Mouse (Mus musculus): Measurements from ENCODE around the gene Erp27.

The Erp27 gene

DNA sequence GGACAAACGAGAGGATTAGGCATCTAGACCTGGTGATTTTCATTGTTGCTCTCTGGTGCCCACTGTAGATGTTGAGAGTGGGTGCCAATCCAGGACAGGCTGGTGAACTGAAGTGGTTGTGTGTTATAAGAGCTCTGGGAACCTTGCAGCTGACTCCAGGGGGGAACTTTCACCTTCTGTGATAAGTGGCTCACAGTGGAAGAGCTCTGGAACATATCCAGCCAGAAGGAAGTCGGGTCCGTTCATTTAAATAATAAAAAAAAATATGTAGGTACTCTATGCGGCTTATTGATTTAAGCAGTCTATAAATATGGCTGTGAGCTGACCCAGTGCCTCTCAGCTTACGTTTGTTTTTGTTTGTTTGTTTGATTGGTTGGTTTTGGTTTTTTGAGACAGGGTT, at the start of gene Erp27:
Erp27 (minus strand) TSS at position 101 of the 400 bp plus-strand sequence.
- no peak for DNase-seq (ENCODE audit: inconsistent age in 2 of 2, low spot score in 1 of 2)

DNA sequence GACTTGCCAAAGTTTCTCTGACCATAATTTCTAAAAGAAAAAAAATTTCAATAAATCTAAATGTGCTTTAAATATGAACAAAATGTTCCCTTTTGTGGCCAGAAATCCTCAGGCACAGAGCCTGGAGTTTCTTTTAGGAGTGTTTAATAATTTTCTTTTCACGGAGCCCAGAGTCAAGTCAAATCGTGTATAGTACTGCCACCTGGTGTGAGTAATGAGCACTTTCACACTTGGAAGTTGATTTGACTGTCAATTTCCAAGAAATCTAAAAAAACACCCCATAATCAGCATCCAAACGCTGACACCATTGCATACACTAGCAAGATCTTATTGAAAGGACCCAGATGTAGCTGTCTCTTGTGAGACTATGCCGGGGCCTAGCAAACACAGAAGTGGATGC, 46.9 kb upstream of the Erp27 start:
- peak in 1 of 2 experiments; percentile 55 for DNase-seq (ENCODE audit: inconsistent age in 2 of 2, low spot score in 1 of 2)

DNA sequence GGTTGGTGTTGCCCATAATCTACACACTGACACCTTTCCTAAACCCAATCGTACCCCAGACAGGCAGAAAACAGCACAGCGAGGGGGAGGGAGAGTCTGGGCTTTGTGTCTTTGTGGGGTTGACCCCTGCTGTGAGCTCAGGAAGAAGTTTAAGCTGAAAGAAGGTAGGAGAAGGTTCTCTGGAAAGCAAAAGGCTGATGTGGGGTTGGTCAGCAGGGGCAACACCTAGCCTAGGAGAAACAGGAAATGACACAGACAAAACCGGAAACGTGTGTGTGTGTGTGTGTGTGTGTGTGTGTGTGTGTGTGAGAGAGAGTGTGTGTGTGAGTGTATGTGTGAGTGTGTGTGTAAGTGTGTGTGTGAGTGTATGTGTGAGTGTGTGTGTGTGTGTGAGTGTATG, 45.5 kb upstream of the Erp27 start:
- no peak for DNase-seq (ENCODE audit: inconsistent age in 2 of 2, low spot score in 1 of 2)

DNA sequence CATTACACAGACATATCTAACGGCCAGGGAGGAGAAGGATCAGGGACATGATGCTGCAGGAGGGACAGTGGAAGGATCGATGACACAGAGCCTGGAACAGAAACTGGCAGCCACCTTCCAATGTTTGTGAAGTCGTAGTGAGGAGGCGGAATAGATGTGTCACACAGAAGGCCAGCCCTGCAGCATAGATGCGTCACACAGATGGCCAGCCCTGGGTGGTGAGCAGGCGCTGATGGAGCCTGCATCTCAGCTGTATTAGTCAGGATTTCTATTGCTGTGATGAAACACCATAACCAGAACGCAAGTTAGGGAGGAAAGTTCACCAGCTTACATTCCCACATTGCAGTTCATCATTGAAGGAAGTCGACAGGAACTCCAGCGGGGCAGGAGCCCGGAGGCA, 43.9 kb upstream of the Erp27 start:
- DNase-seq (ENCODE audit: inconsistent age in 2 of 2, low spot score in 1 of 2) = peak; percentile 39 to 56

GRCm38 (mm10) chr6:136964609-136965510, 42.9 kb upstream of the Erp27 start:
- DNase-seq (ENCODE audit: inconsistent age in 2 of 2, low spot score in 1 of 2) = no peak

- no peak for DNase-seq (ENCODE audit: inconsistent age in 2 of 2, low spot score in 1 of 2)
These were observed 41.0 kb upstream of the Erp27 start for GRCm38 (mm10) chr6:136962957-136963356.

DNA sequence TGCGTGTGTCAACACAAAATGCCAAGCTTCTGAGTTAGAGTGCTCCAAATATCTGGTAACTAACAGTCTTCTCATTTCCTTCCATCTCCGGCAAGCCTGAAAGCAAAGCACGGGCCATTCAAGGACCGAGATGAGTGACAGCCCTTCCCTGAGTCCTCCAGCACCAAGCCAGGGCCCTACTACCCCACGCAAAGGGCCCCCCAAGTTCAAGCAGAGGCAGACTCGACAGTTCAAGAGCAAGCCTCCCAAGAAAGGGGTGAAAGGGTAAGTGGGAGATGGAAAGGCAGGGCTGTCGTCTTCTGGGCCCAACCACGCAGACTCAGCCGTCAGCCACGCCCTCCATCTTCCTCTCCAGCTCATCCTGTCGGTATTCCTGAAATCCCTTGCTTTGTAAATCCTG, 37.2 kb upstream of the Erp27 start:
- DNase-seq (ENCODE audit: inconsistent age in 2 of 2, low spot score in 1 of 2) = no peak

GRCm38 (mm10) chr6:136957062-136957461, 35.1 kb upstream of the Erp27 start:
- DNase-seq (ENCODE audit: inconsistent age in 2 of 2, low spot score in 1 of 2) = no peak

GRCm38 (mm10) chr6:136955240-136955639, 33.3 kb upstream of the Erp27 start:
- DNase-seq (ENCODE audit: inconsistent age in 2 of 2, low spot score in 1 of 2) = no peak

- peak in 1 of 2 experiments; percentile 43 for DNase-seq (ENCODE audit: inconsistent age in 2 of 2, low spot score in 1 of 2)
These were observed 32.7 kb upstream of the Erp27 start for GRCm38 (mm10) chr6:136954715-136955114.

GRCm38 (mm10) chr6:136954192-136954591, 32.2 kb upstream of the Erp27 start:
- no peak for DNase-seq (ENCODE audit: inconsistent age in 2 of 2, low spot score in 1 of 2)

GRCm38 (mm10) chr6:136952930-136953329, 30.9 kb upstream of the Erp27 start:
- no peak for DNase-seq (ENCODE audit: inconsistent age in 2 of 2, low spot score in 1 of 2)

DNA sequence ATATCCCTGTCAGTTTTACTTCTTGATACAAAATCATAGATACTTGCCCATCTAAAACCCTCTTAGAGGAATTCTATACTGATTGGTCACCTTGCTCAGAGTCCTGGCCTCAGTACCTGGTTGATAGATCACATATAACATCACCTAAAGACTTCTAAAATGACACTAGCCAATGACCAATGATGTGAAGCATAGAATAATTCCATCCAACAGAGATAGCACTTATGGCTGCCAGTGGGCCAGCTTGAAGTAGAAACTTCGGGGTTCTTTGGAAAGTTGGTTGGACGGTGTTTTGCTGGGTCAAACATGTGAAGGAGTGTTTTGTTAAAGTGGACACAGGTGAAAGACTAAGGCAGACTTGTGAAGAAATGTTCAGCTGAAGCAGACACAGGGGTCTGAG, 28.2 kb upstream of the Erp27 start:
- no peak for DNase-seq (ENCODE audit: inconsistent age in 2 of 2, low spot score in 1 of 2)

DNA sequence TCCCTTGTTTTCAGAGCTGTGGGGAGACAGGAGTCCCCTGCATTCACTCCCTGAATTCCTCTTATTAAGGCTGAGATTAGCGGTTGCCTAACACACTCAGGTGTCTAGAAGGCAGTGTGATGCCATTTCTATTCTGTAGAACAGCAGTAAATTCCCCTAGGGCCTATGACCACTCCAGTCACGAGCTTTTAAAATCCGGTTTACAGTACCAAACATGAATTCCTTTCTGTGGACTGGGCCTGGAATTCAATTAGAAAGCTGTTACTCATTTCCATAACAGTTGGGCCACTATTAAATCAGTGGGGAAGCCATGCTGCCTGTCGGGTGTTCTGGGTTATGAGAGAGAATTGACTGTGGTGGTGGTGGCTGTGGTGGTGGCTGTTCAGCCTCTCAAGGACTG, 25.7 kb upstream of the Erp27 start:
- DNase-seq (ENCODE audit: inconsistent age in 2 of 2, low spot score in 1 of 2) = no peak

- no peak for DNase-seq (ENCODE audit: inconsistent age in 2 of 2, low spot score in 1 of 2)
These were observed 25.0 kb upstream of the Erp27 start for GRCm38 (mm10) chr6:136946943-136947342.

- DNase-seq (ENCODE audit: inconsistent age in 2 of 2, low spot score in 1 of 2) = no peak
These were observed 24.3 kb upstream of the Erp27 start for GRCm38 (mm10) chr6:136946241-136946640.

DNA sequence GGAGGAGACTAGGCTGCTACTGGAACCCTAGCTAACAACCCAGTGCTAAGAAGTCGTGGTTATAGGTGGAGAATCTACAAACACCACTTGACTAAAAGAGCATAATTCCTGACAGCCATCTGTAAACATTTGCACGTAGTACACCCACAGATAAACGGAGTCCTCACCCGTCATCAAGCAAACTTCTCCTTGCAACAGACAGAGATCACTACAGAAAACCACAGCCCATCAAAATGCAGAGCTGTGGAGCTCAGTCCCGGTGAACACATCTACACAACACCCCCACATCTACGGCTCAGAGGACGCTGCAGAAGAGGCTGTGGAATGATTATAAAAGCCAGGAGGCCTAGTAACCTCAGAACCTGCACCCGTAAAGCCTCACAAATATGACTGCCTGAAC, 22.5 kb upstream of the Erp27 start:
- DNase-seq (ENCODE audit: inconsistent age in 2 of 2, low spot score in 1 of 2) = no peak

DNA sequence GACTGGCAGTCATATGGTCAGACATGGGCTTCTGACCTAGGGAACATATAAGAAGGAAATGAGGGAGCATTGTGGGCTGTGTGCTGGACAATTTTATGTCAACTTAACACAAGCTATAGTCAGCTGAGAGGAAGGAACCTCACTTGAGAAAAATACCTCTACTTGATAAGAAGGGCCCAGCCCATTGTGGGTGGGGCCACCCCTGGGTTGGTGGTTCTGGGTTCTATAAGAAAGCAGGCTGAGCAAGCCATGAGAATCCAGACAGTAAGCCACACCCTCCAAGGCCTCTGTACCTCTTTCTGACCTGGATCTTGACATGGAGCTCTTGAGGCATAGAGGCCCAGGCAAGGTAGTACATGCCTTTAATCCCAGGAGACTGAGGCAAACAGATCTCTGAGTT, 21.4 kb upstream of the Erp27 start:
- no peak for DNase-seq (ENCODE audit: inconsistent age in 2 of 2, low spot score in 1 of 2)

GRCm38 (mm10) chr6:136942280-136942679, 20.3 kb upstream of the Erp27 start:
- no peak for DNase-seq (ENCODE audit: inconsistent age in 2 of 2, low spot score in 1 of 2)

- peak in 1 of 2 experiments; percentile 59 for DNase-seq (ENCODE audit: inconsistent age in 2 of 2, low spot score in 1 of 2)
These were observed 19.4 kb upstream of the Erp27 start, which contains the start of gene Arhgdib for GRCm38 (mm10) chr6:136941051-136942021. Gene Arhgdib (minus strand): TSS chr6:136941899.

DNA sequence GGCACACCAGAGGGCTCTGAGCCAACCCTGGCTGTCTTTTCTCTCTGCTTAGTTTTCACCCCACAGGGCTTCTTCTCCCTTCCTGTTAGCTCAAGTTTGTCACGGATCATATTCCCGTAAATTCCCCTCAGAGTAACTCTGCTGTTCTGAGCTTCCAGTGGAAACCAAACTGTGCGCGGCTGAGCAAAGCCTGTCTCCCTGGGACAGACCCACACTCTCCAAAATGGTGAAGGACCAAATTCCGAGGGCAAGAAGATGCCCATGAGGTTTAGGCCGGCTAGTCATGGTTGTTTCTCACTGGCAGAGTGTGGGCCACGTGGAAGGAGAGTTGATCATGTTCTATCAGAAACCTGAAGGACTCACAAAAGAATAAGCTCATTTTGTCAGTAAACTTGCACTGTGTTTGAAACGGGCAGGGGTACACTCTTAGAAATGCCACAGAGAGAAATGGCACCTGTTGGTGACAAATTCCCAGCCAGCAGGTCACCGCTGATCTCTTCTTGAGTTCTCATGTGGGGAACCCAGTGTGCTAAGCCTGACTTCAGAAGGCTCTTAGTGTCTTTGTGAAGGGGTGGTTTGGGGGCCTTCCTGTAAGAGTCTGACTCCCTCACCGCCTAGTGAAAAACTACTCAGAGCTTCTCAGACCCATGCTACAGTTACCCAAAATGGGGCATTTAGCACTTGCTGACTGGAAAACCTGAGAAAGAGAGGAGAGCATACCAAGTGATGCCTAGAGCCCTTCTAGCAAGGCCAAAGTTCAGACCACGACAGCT, 18.4 kb upstream of the Erp27 start:
- peak in 1 of 2 experiments; percentile 38 for DNase-seq (ENCODE audit: inconsistent age in 2 of 2, low spot score in 1 of 2)
